Mouse (Mus musculus): ENCODE data around the gene Magi2. TPM values are rescaled to one million over a fixed set of nuclear protein-coding genes. Genes with fewer than 3 reads are reported as not detected.
"Not testable (repeated sequence)": the region's sequence is repeated elsewhere in the genome, so short reads cannot be mapped to it uniquely, and the experiment has no call there.

The Magi2 gene
- polyA plus RNA-seq, 1 experiment from 2014 or later: 1.9 TPM

DNA sequence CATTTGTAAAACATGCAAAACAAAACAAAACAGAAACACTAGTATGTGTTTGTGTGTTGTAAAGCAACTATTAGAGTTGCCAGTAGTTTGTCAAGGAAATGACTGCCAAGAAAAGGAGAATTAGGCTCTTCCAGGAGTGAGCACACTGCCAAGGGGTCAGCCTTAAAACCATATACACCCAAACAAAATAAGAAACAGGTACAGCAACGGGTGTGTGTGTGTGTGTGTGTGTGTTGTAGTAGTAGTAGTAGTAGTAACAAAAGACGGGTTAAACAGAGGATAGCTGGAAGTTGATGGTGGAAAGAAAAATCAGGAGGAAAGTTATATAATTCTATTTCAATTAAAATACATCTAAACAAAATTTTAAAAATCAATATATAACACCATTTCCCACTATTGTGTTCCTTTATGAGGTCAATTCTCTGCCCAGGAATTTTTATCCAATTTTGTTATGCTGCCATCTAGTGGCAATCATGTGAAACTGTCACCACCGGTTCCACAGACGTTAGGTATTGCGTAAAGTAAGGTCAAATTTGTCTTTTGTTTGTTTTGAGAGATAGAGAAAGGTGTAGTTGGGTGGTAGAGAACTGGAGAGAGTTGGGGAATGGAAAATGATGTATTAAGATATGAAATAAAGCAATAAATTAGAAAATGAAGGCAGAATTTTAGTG is 174.0 kb downstream of the Magi2 start:
- DNase-seq (ENCODE audit: low spot score): peak; percentile 56
- Histone ChIP-seq H3K27me3 (replicated peaks; ENCODE audit: insufficient read depth, low read length) (no peaks in the 10 kb centered on the region), H3K4me1 (ENCODE audit: insufficient read depth, low read depth, low read length) (no peaks in the 10 kb centered on the region), H3K9me3 (ENCODE audit: low read length) (no peaks in the 10 kb centered on the region), H3K36me3 (ENCODE audit: insufficient read depth, low read length) (no peaks in the 10 kb centered on the region), H3K4me2 (replicated peaks; ENCODE audit: low read depth, low read length) (no peak overlapping the region), H3K27ac (ENCODE audit: low read length) (no peak overlapping the region), H3K9ac (replicated peaks; ENCODE audit: low read depth) (no peak overlapping the region), H3K4me3 (ENCODE audit: low read depth, low read length) (no peak overlapping the region)
- no peak for ATAC-seq
- 41% methylated on average over 5 of the region's 5 CpGs for WGBS
- TF ChIP-seq EP300 (IDR thresholded peaks at IDR 0.05) (no peak), CTCF (IDR thresholded peaks at IDR 0.05) (peak; percentile 73)

DNA sequence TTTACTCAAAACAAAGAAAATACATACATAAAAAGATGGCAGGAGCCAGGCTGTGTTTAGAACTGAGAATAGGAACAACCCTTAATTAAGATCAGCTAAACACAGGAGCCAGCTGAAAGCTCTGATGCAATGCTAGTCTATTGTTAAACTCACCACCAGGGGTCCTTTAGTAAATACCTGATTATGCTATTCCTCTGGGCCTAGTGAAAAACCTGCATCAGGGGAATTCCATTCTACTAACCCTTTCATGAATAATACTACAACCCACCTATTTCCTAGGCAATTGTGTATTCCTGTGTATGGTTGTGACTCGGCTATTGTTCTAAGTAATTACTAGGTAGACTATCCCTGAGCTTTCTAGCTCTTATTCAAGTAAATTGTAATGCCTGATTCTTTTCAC is 177.4 kb downstream of the Magi2 start:
- H3K27ac ChIP-seq (ENCODE audit: low read length); DNase-seq (ENCODE audit: low spot score); H3K27me3 ChIP-seq (replicated peaks; ENCODE audit: insufficient read depth, low read length); H3K9ac ChIP-seq (replicated peaks; ENCODE audit: low read depth); H3K36me3 ChIP-seq (ENCODE audit: insufficient read depth, low read length); H3K4me1 ChIP-seq (ENCODE audit: insufficient read depth, low read depth, low read length); H3K4me3 ChIP-seq (ENCODE audit: low read depth, low read length); H3K4me2 ChIP-seq (replicated peaks; ENCODE audit: low read depth, low read length); ATAC-seq; H3K9me3 ChIP-seq (ENCODE audit: low read length): not testable (repeated sequence)
- WGBS: 78% methylated on average over 1 of the region's 1 CpGs

DNA sequence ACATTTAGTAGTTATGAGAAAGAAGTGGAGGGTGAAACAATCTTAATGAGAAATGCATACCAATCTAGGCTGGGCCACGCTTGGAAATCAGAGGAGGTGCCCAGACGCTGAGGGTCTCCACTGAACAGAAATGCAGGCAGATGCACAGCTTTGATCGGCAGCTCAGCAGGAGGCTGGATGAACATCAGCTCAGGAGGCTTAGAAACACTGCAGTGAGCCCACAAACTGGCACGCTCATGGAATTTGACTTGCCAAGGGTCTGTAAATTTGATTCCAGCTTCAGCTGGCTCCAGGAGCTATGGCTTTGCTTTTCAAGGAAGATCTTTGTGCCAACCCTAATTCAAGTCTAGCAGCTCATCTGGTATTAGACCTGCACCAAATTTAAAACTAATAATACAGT is 187.7 kb downstream of the Magi2 start:
- DNase-seq (ENCODE audit: low spot score) (no peak), ATAC-seq (no peak)
- Histone ChIP-seq H3K9ac (replicated peaks; ENCODE audit: low read depth) (no peak overlapping the region), H3K27ac (ENCODE audit: low read length) (no peak overlapping the region), H3K27me3 (replicated peaks; ENCODE audit: insufficient read depth, low read length) (no peaks in the 10 kb centered on the region), H3K36me3 (ENCODE audit: insufficient read depth, low read length) (no peaks in the 10 kb centered on the region), H3K4me2 (replicated peaks; ENCODE audit: low read depth, low read length) (no peak overlapping the region), H3K4me1 (ENCODE audit: insufficient read depth, low read depth, low read length) (no peaks in the 10 kb centered on the region), H3K4me3 (ENCODE audit: low read depth, low read length) (no peak overlapping the region), H3K9me3 (ENCODE audit: low read length) (no peaks in the 10 kb centered on the region)
- TF ChIP-seq CTCF (IDR thresholded peaks at IDR 0.05) (no peak), EP300 (IDR thresholded peaks at IDR 0.05) (no peak)
- WGBS: 48% methylated on average over 4 of the region's 4 CpGs

DNA sequence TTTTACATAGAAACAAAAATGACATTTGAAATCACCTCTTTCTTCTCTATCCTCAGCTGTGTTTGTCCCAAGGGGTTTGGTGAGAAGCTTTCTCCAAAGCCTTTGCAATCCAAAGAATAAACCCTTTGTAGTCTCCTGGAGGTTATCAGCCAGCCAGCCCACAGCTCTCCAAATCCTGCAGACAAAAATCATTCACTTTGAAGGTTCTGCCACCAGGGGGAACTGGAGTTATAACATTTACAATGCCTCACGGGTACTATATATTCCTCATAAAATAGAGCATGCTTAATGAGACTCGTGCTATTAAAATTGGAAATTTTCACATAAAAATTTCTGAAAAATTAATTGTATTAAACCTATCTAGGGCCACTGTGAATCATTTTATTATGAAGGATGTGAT is 202.5 kb downstream of the Magi2 start:
- no peak for TF ChIP-seq EP300 (IDR thresholded peaks at IDR 0.05)
- TF ChIP-seq CTCF (IDR thresholded peaks at IDR 0.05): peak; percentile 50
- Histone ChIP-seq H3K4me3 (ENCODE audit: low read depth, low read length) (no peak overlapping the region), H3K27me3 (replicated peaks; ENCODE audit: insufficient read depth, low read length) (no peaks in the 10 kb centered on the region), H3K4me2 (replicated peaks; ENCODE audit: low read depth, low read length) (no peak overlapping the region), H3K4me1 (ENCODE audit: insufficient read depth, low read depth, low read length) (no peaks in the 10 kb centered on the region), H3K27ac (ENCODE audit: low read length) (no peak overlapping the region), H3K9ac (replicated peaks; ENCODE audit: low read depth) (no peak overlapping the region), H3K9me3 (ENCODE audit: low read length) (no peaks in the 10 kb centered on the region), H3K36me3 (ENCODE audit: insufficient read depth, low read length) (no peaks in the 10 kb centered on the region)
- peak; percentile 17 for DNase-seq (ENCODE audit: low spot score)
- ATAC-seq: no peak
- WGBS: 17% methylated on average over 2 of the region's 2 CpGs

DNA sequence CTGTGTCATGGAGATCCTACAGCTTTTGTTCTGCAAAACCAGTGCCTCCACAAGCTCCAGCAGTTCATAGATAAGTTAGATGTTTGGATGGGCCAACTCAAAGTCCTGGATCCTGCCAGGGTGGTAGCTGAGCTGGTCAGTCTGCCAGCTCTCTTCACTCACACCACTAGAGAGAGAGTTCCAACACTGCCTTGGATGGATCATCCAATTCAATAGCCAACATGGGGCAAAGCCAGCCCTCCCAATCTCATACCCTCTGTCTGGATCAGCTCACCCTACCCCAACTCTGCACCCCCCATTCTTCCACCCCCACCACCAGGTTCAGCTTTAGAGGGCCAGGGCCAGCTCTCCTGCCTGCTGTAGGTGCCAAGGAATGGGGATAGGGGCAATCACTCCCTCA is 235.7 kb downstream of the Magi2 start:
- Histone ChIP-seq H3K36me3 (ENCODE audit: insufficient read depth, low read length) (no peaks in the 10 kb centered on the region), H3K4me3 (ENCODE audit: low read depth, low read length) (no peak overlapping the region), H3K4me1 (ENCODE audit: insufficient read depth, low read depth, low read length) (no peaks in the 10 kb centered on the region), H3K4me2 (replicated peaks; ENCODE audit: low read depth, low read length) (no peak overlapping the region), H3K9ac (replicated peaks; ENCODE audit: low read depth) (no peak overlapping the region), H3K27me3 (replicated peaks; ENCODE audit: insufficient read depth, low read length) (no peaks in the 10 kb centered on the region), H3K27ac (ENCODE audit: low read length) (no peak overlapping the region), H3K9me3 (ENCODE audit: low read length) (no peaks in the 10 kb centered on the region)
- TF ChIP-seq CTCF (IDR thresholded peaks at IDR 0.05) (no peak), EP300 (IDR thresholded peaks at IDR 0.05) (no peak)
- ATAC-seq: no peak
- DNase-seq (ENCODE audit: low spot score): no peak

DNA sequence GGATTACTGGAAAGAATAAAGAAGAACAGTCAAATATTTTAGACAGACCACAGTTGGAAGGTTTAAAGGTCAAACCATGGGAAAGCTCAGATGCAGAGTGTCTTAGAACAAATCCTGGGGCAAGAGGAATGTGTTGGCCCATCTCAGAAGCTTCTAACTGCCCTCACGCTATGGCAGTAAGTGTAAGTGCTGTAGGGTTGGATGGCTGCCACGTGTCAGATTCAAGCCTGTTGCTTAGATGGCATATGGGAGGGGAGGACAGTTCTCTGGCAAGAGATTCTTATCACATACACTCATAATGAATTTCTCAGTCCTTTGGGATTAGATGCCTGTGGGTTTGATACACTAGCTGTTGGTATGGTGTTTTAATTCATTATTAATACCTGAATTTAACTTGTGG is 238.5 kb downstream of the Magi2 start:
- WGBS: 35% methylated on average over 2 of the region's 2 CpGs
- TF ChIP-seq EP300 (IDR thresholded peaks at IDR 0.05) (no peak), CTCF (IDR thresholded peaks at IDR 0.05) (no peak)
- no peaks in the 10 kb centered on the region for H3K4me1 ChIP-seq (ENCODE audit: insufficient read depth, low read depth, low read length)

More for the DNA sequence above, 238.5 kb downstream of the Magi2 start:
- Histone ChIP-seq H3K36me3 (ENCODE audit: insufficient read depth, low read length) (no peaks in the 10 kb centered on the region), H3K4me2 (replicated peaks; ENCODE audit: low read depth, low read length) (no peak overlapping the region), H3K27me3 (replicated peaks; ENCODE audit: insufficient read depth, low read length) (no peaks in the 10 kb centered on the region), H3K27ac (ENCODE audit: low read length) (no peak overlapping the region), H3K9ac (replicated peaks; ENCODE audit: low read depth) (no peak overlapping the region), H3K9me3 (ENCODE audit: low read length) (no peaks in the 10 kb centered on the region), H3K4me3 (ENCODE audit: low read depth, low read length) (no peak overlapping the region)
- DNase-seq (ENCODE audit: low spot score) (no peak), ATAC-seq (no peak)

All from lung, postnatal 0 days (tissue).